Mouse (Mus musculus): ENCODE results near the gene Ap1m1.

- TF ChIP-seq CTCF (IDR thresholded peaks at IDR 0.05; ENCODE audit: low read depth) (no peak), EP300 (IDR thresholded peaks at IDR 0.05; ENCODE audit: low read depth) (peak; percentile 24; the same call in 1 of the 2 replicates)
Measured at GRCm38 (mm10) chr8:72215871-72216270, 23.9 kb upstream of the Ap1m1 start.

Data from liver, postnatal 0 days (tissue).